Mouse (Mus musculus) myocyte (in vitro differentiated cells): ENCODE measurements around the gene Jazf1.

Source experiments
- E2F4 ChIP-seq: IDR thresholded peaks from one replicate; pipeline ENCODE4 v1.6.1; 2011; ENCODE audit warnings: mild to moderate bottlenecking, control low read depth, moderate library complexity; ENCODE audit not compliant: insufficient read depth
- MAX ChIP-seq: IDR thresholded peaks from one replicate; pipeline ENCODE4 v1.6.1; 2011; ENCODE audit warnings: low read depth, mild to moderate bottlenecking, control low read depth
- MYOD1 ChIP-seq, 3 experiments: IDR thresholded peaks; one replicate each; pipeline ENCODE4 v1.6.1; 2011; ENCODE audit warnings: control low read depth in 2 of 3, low read depth in 2 of 3, mild to moderate bottlenecking in 2 of 3, moderate library complexity in 1 of 3; ENCODE audit not compliant: insufficient read length in 2 of 3, control insufficient read depth in 1 of 3
- POLR2A ChIP-seq: IDR thresholded peaks from one replicate; pipeline ENCODE4 v1.6.1; 2011; ENCODE audit warnings: low read depth, mild to moderate bottlenecking, control low read depth, moderate library complexity; ENCODE audit not compliant: insufficient read length
- POLR2AphosphoS2 ChIP-seq: IDR thresholded peaks from one replicate; pipeline ENCODE4 v1.6.1; 2011; ENCODE audit warnings: low read depth, control low read depth; ENCODE audit not compliant: insufficient read length
- TCF3 ChIP-seq: IDR thresholded peaks from one replicate; pipeline ENCODE4 v1.6.1; 2011; ENCODE audit warnings: low read depth, control low read depth; ENCODE audit not compliant: insufficient read length
- USF1 ChIP-seq: IDR thresholded peaks from one replicate; pipeline ENCODE4 v1.6.1; 2011; ENCODE audit warnings: low read depth, mild to moderate bottlenecking, control low read depth, moderate library complexity

GRCm38 (mm10) chr6:52954861-52955260 lies 113.6 kb downstream of the Jazf1 start:
- TF ChIP-seq POLR2AphosphoS2 (no peak), MAX (no peak), USF1 (no peak), POLR2A (no peak), MYOD1 (IDR thresholded peaks at IDR 0.05; ENCODE audit: control insufficient read depth in 1 of 3, insufficient read length in 2 of 3, low read depth in 2 of 3) (no peak), E2F4 (no peak), TCF3 (no peak)
